Mouse (Mus musculus) heart, postnatal 0 days (tissue): ENCODE measurements around the gene Ilkap.

ENCODE experiments used
- CTCF ChIP-seq: IDR thresholded peaks from 2 replicates; pipeline ENCODE4 v1.5.1; 2016; ENCODE audit warnings: antibody characterized with exemption, control low read depth, low read depth
- EP300 ChIP-seq: IDR thresholded peaks from 2 replicates; pipeline ENCODE4 v1.6.1; 2016; ENCODE audit warnings: antibody characterized with exemption, low read depth

- no peak for TF ChIP-seq CTCF
- TF ChIP-seq EP300 = no peak
Observed at GRCm38 (mm10) chr1:91364822-91365644, 33.6 kb downstream of the Ilkap start.
